Mouse (Mus musculus) brain, embryonic 14.5 days (tissue): ENCODE measurements around the gene Cntnap1.

Experiments used
- CTCF ChIP-seq: fragments of 200-500 bp; IDR thresholded peaks from 2 replicates; pipeline ENCODE4 v1.5.1; 2012; ENCODE audit warnings: inconsistent platforms, mild to moderate bottlenecking, moderate library complexity, borderline replicate concordance; ENCODE audit not compliant: insufficient read depth, insufficient read length; ENCODE audit errors: extremely low read depth
- POLR2A ChIP-seq: fragments of 200-500 bp; IDR thresholded peaks from 2 replicates; pipeline ENCODE4 v1.6.1; 2012; ENCODE audit warnings: mild to moderate bottlenecking, inconsistent platforms, borderline replicate concordance; ENCODE audit not compliant: poor library complexity, insufficient read depth, insufficient read length, severe bottlenecking; ENCODE audit errors: extremely low read depth

- no peak for TF ChIP-seq POLR2A
- no peak for TF ChIP-seq CTCF
These were observed 63.8 kb downstream of the Cntnap1 start for GRCm38 (mm10) chr11:101234124-101234523.
